Mouse (Mus musculus) MEL (cell line): ENCODE results near the gene Rora. TPM values are rescaled to one million over a fixed set of nuclear protein-coding genes. Genes with fewer than 3 reads are reported as not detected.

Experiments used
- DNase-seq: peaks from one replicate; pipeline ENCODE4 v3.0.0; 2011; ENCODE audit warnings: low read depth, low spot score
- H3K27ac ChIP-seq: 2 replicates; pipeline ENCODE4 v1.5.1; 2012; ENCODE audit warnings: low read depth, mild to moderate bottlenecking, control low read depth, low read length, moderate library complexity; ENCODE audit not compliant: control insufficient read depth
- H3K27me3 ChIP-seq, 2 experiments: fragments of 150-350 bp in 1 of 2; sonication (generic) in 1 of 2; 2 replicates each; pipeline ENCODE4 v1.6.1; 2012; ENCODE audit warnings: low read length in 2 of 2, mild to moderate bottlenecking in 2 of 2, improper control_type of control experiment in 1 of 2, moderate library complexity in 1 of 2; ENCODE audit not compliant: insufficient read depth in 2 of 2, control insufficient read depth in 1 of 2
- H3K36me3 ChIP-seq, 2 experiments: 2 replicates each; pipeline ENCODE4 v1.6.1; 2012 to 2014; ENCODE audit warnings: low read length in 2 of 2, improper control_type of control experiment in 1 of 2, inconsistent platforms in 1 of 2, mild to moderate bottlenecking in 1 of 2; ENCODE audit not compliant: insufficient read depth in 2 of 2, control insufficient read depth in 1 of 2
- H3K4me1 ChIP-seq, 2 experiments: fragments of 150-350 bp in 1 of 2; sonication (generic) in 1 of 2; 2 replicates each; pipeline ENCODE4 v1.6.1; 2012; ENCODE audit warnings: low read length in 2 of 2, improper control_type of control experiment in 1 of 2, mild to moderate bottlenecking in 1 of 2; ENCODE audit not compliant: insufficient read depth in 2 of 2, control insufficient read depth in 1 of 2
- H3K4me3 ChIP-seq, 2 experiments: fragments of 150-350 bp in 1 of 2; sonication (generic) in 1 of 2; 2 replicates each; pipeline ENCODE4 v1.5.1; 2012; ENCODE audit warnings: low read depth in 2 of 2, low read length in 2 of 2, mild to moderate bottlenecking in 2 of 2, moderate library complexity in 2 of 2, control low read depth in 1 of 2, improper control_type of control experiment in 1 of 2; ENCODE audit not compliant: control insufficient read depth in 1 of 2, insufficient read depth in 1 of 2
- H3K79me2 ChIP-seq: 2 replicates; pipeline ENCODE4 v1.6.1; 2012; ENCODE audit warnings: mild to moderate bottlenecking, low read length, moderate library complexity; ENCODE audit not compliant: control insufficient read depth, poor library complexity, insufficient read depth
- H3K9ac ChIP-seq: 2 replicates; pipeline ENCODE4 v1.6.1; 2012; ENCODE audit warnings: low read depth, mild to moderate bottlenecking, control low read depth, low read length, moderate library complexity; ENCODE audit not compliant: control insufficient read depth, poor library complexity, severe bottlenecking
- H3K9me3 ChIP-seq: fragments of 150-350 bp; sonication (generic); replicated peaks from 2 replicates; pipeline ENCODE4 v1.6.1; 2012; ENCODE audit warnings: mild to moderate bottlenecking, low read length, improper control_type of control experiment, moderate library complexity; ENCODE audit not compliant: insufficient read depth
- CTCF ChIP-seq, 3 experiments: IDR thresholded peaks in 2 of 3; conservative IDR thresholded peaks in 1 of 3; 2 replicates each; pipeline ENCODE4 v1.5.1; 2011 to 2012; ENCODE audit warnings: low read length in 3 of 3, low read depth in 2 of 3, mild to moderate bottlenecking in 2 of 3, improper control_type of control experiment in 1 of 3, inconsistent platforms in 1 of 3, mixed read lengths in 1 of 3, moderate library complexity in 1 of 3; ENCODE audit not compliant: control insufficient read depth in 1 of 3, insufficient read depth in 1 of 3, poor library complexity in 1 of 3, severe bottlenecking in 1 of 3
- E2F4 ChIP-seq: IDR thresholded peaks from 2 replicates; pipeline ENCODE4 v1.6.1; 2011; ENCODE audit warnings: low read depth, low read length, improper control_type of control experiment, borderline replicate concordance
- GABPA ChIP-seq: IDR thresholded peaks from 2 replicates; pipeline ENCODE4 v1.6.1; 2012; ENCODE audit warnings: low read depth, mild to moderate bottlenecking, inconsistent platforms, low read length, improper control_type of control experiment, moderate library complexity
- GATA1 ChIP-seq: IDR thresholded peaks from 2 replicates; pipeline ENCODE4 v1.6.1; 2011; ENCODE audit warnings: low read depth, low read length, improper control_type of control experiment
- HCFC1 ChIP-seq: IDR thresholded peaks from 2 replicates; pipeline ENCODE4 v1.6.1; 2012; ENCODE audit warnings: low read depth, mild to moderate bottlenecking, inconsistent platforms, low read length, improper control_type of control experiment, moderate library complexity
- JUND ChIP-seq: IDR thresholded peaks from 2 replicates; pipeline ENCODE4 v1.6.1; 2011; ENCODE audit warnings: low read depth, mild to moderate bottlenecking, improper control_type of control experiment, low read length
- KAT2A ChIP-seq: conservative IDR thresholded peaks from 2 replicates; pipeline ENCODE4 v1.6.1; 2012; ENCODE audit warnings: low read depth, low read length, improper control_type of control experiment, inconsistent platforms
- MAFK ChIP-seq: IDR thresholded peaks from 2 replicates; pipeline ENCODE4 v1.6.1; 2011; ENCODE audit warnings: low read depth, mild to moderate bottlenecking, low read length, improper control_type of control experiment, borderline replicate concordance
- MAX ChIP-seq: IDR thresholded peaks from 2 replicates; pipeline ENCODE4 v1.6.1; 2011; ENCODE audit warnings: low read length, improper control_type of control experiment
- MAZ ChIP-seq: IDR thresholded peaks from 2 replicates; pipeline ENCODE4 v1.6.1; 2012; ENCODE audit warnings: low read depth, mild to moderate bottlenecking, inconsistent platforms, low read length, improper control_type of control experiment
- MXI1 ChIP-seq: IDR thresholded peaks from 2 replicates; pipeline ENCODE4 v1.6.1; 2011; ENCODE audit warnings: mild to moderate bottlenecking, low read depth, low read length, improper control_type of control experiment
- MYC ChIP-seq: IDR thresholded peaks from 2 replicates; pipeline ENCODE4 v1.6.1; 2011; ENCODE audit warnings: low read depth, mild to moderate bottlenecking, low read length, improper control_type of control experiment, moderate library complexity
- POLR2A ChIP-seq, 2 experiments: IDR thresholded peaks; 2 replicates each; pipeline ENCODE4 v1.6.1; 2011 to 2012; ENCODE audit warnings: low read length in 2 of 2, mild to moderate bottlenecking in 2 of 2, control low read depth in 1 of 2, improper control_type of control experiment in 1 of 2, low read depth in 1 of 2, moderate library complexity in 1 of 2; ENCODE audit not compliant: control insufficient read depth in 1 of 2, insufficient read depth in 1 of 2, poor library complexity in 1 of 2
- POLR2AphosphoS5 ChIP-seq: IDR thresholded peaks from 2 replicates; pipeline ENCODE4 v1.6.1; 2012; ENCODE audit warnings: low read depth, borderline replicate concordance, mild to moderate bottlenecking, inconsistent platforms, low read length, moderate library complexity, mixed read lengths
- RAD21 ChIP-seq: IDR thresholded peaks from 2 replicates; pipeline ENCODE4 v1.6.1; 2011; ENCODE audit warnings: mild to moderate bottlenecking, low read depth, low read length, improper control_type of control experiment
- SIN3A ChIP-seq: IDR thresholded peaks from 2 replicates; pipeline ENCODE4 v1.6.1; 2012; ENCODE audit warnings: low read length, improper control_type of control experiment, inconsistent platforms
- TAL1 ChIP-seq: IDR thresholded peaks from 2 replicates; pipeline ENCODE4 v1.6.1; 2012; ENCODE audit warnings: mild to moderate bottlenecking, inconsistent platforms, low read length, moderate library complexity, mixed read lengths
- TCF12 ChIP-seq: IDR thresholded peaks from 2 replicates; pipeline ENCODE4 v1.6.1; 2014; ENCODE audit warnings: low read depth, mild to moderate bottlenecking, inconsistent platforms, low read length, improper control_type of control experiment, moderate library complexity
- ZC3H11A ChIP-seq: IDR thresholded peaks from 2 replicates; pipeline ENCODE4 v1.6.1; 2012; ENCODE audit warnings: low read depth, mild to moderate bottlenecking, inconsistent platforms, low read length, improper control_type of control experiment
- ZMIZ1 ChIP-seq: IDR thresholded peaks from 2 replicates; pipeline ENCODE4 v1.6.1; 2012; ENCODE audit warnings: low read depth, mild to moderate bottlenecking, inconsistent platforms, low read length, improper control_type of control experiment, moderate library complexity
- polyA plus RNA-seq, 2 experiments: library from polyadenylated mRNA; stranded (reverse) in 1 of 2; unstranded in 1 of 2; fragments of >175 nt in 1 of 2; fragments of >200 nt in 1 of 2; gene quantifications; 2 replicates each; pipeline versions ENCODE4 v1.2.1 to v1.2.4; 2012; ENCODE audit warnings: low replicate concordance in 2 of 2, low read depth in 1 of 2; ENCODE audit not compliant: insufficient read length in 2 of 2, insufficient read depth in 1 of 2, missing spikeins in 1 of 2
- total RNA-seq: library from RNA; depleted of rRNA; stranded (reverse); fragments of 300-350 nt; gene quantifications from 2 replicates; pipeline ENCODE4 v1.2.3, GENCODE M21; 2012

Gene Rora
- total and polyA plus RNA-seq, 3 experiments: not detected

GRCm38 (mm10) chr9:68648061-68648460 lies 5.5 kb upstream of the Rora start:
- TF ChIP-seq TCF12: no peak
- TF ChIP-seq MAX: no peak
- no peak for TF ChIP-seq E2F4
- TF ChIP-seq MYC: no peak
- TF ChIP-seq JUND: no peak
- TF ChIP-seq SIN3A: no peak
- no peak for TF ChIP-seq ZMIZ1
- no peak for TF ChIP-seq HCFC1
- TF ChIP-seq MAFK: no peak
- Histone ChIP-seq H3K79me2 (no peaks in the 10 kb centered on the region), H3K27me3 (no peaks in the 10 kb centered on the region), H3K4me3 (no peak overlapping the region), H3K9me3 (no peaks in the 10 kb centered on the region), H3K9ac (no peak overlapping the region), H3K36me3 (no peaks in the 10 kb centered on the region), H3K27ac (no peak overlapping the region), H3K4me1 (no peaks in the 10 kb centered on the region)
- DNase-seq: no peak

GRCm38 (mm10) chr9:68654039-68654332 lies 400 bp downstream of the Rora start:
- Histone ChIP-seq H3K36me3 (no peaks in the 10 kb centered on the region), H3K9me3 (no peaks in the 10 kb centered on the region), H3K4me1 (no peaks in the 10 kb centered on the region), H3K4me3 (no peak overlapping the region), H3K27ac (no peak overlapping the region), H3K27me3 (no peaks in the 10 kb centered on the region), H3K9ac (no peak overlapping the region), H3K79me2 (no peaks in the 10 kb centered on the region)
- no peak for DNase-seq
- no peak for TF ChIP-seq POLR2AphosphoS5
- TF ChIP-seq TCF12: no peak
- no peak for TF ChIP-seq MXI1
- no peak for TF ChIP-seq POLR2A (IDR thresholded peaks at IDR 0.05; ENCODE audit: control insufficient read depth in 1 of 2, insufficient read depth in 1 of 2, low read depth in 1 of 2, low read length in 2 of 2, poor library complexity in 1 of 2)
- no peak for TF ChIP-seq CTCF (IDR thresholded peaks at IDR 0.05 in 2 of 3, conservative IDR thresholded peaks at IDR 0.05 in 1 of 3; ENCODE audit: control insufficient read depth in 1 of 3, insufficient read depth in 1 of 3, low read depth in 2 of 3, low read length in 3 of 3, poor library complexity in 1 of 3, severe bottlenecking in 1 of 3)
- no peak for TF ChIP-seq MAX
- no peak for TF ChIP-seq E2F4
- TF ChIP-seq JUND: no peak
- no peak for TF ChIP-seq GATA1
- no peak for TF ChIP-seq MAZ
- no peak for TF ChIP-seq SIN3A
- TF ChIP-seq KAT2A: no peak
- TF ChIP-seq RAD21: no peak
- no peak for TF ChIP-seq MYC
- TF ChIP-seq GABPA: no peak
- no peak for TF ChIP-seq ZC3H11A
- no peak for TF ChIP-seq TAL1
- TF ChIP-seq ZMIZ1: no peak
